Mouse (Mus musculus) bone marrow macrophage, adult 2 months (primary cell): ENCODE results near the gene Rnf114.

ENCODE experiments used
- CTCF ChIP-seq: IDR thresholded peaks from 2 replicates; pipeline ENCODE4 v1.5.1; 2012; ENCODE audit warnings: low read depth, mild to moderate bottlenecking, low read length, moderate library complexity
- POLR2A ChIP-seq: IDR thresholded peaks from 2 replicates; pipeline ENCODE4 v1.6.1; 2012; ENCODE audit warnings: mild to moderate bottlenecking, low read depth, low read length, borderline replicate concordance

DNA sequence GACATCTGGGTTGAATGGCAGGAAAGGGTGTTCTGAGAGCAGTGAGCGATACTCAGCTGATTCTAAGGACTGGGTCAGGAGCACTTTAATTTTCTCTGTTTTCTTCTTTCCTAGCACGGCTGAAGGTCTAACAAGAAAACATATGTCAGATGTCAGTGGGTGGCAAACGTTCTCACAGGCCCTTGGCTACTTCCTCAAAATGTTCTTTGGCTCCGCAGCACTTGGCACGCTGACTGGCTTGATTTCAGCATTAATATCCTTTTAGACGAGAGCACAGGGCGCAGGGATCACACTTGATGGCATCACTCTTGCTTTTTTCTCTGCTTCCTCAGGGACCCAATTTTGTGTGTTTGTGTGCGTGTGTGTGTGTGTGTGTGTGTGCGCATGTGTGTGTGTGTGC is 35.2 kb upstream of the Rnf114 start:
- TF ChIP-seq CTCF: no peak
- no peak for TF ChIP-seq POLR2A
